Mouse (Mus musculus) regulatory T cell (primary cell): ENCODE data around the gene Rsph6a.

Experiments used
- in situ Hi-C: fragments of 300-600 bp; cut with MboI, MseI; formaldehyde crosslinking; loops from one replicate; pipeline ENCODE4 v1.15.1; 2025; ENCODE audit warnings: high pct_unique_total_duplicates

Rsph6a gene

GRCm38 (mm10) chr7:19097863-19098262 lies 43.4 kb downstream of the Rsph6a start:
- in situ Hi-C loops, result no loop called here

GRCm38 (mm10) chr7:19098811-19099210 lies 44.3 kb downstream of the Rsph6a start:
- in situ Hi-C loops, result no loop called here

GRCm38 (mm10) chr7:19100290-19100689 lies 45.8 kb downstream of the Rsph6a start:
- in situ Hi-C loops, result no loop called here

GRCm38 (mm10) chr7:19103741-19104140 lies 49.3 kb downstream of the Rsph6a start:
- in situ Hi-C loops, result no loop called here

- in situ Hi-C loops, result no loop called here
These were observed 50.0 kb downstream of the Rsph6a start for GRCm38 (mm10) chr7:19104486-19104885.

GRCm38 (mm10) chr7:19107436-19107835 lies 52.9 kb downstream of the Rsph6a start:
- in situ Hi-C loops, result no loop called here

- in situ Hi-C loops, result no loop called here
These were observed 55.1 kb downstream of the Rsph6a start for GRCm38 (mm10) chr7:19109565-19109964.

- in situ Hi-C loops, result no loop called here
These were observed 63.7 kb downstream of the Rsph6a start, which contains the start of gene Gm4969 for GRCm38 (mm10) chr7:19118028-19118771. Gene Gm4969, minus strand, starts transcription at chr7:19118368.

- in situ Hi-C loops, result no loop called here
These were observed 64.6 kb downstream of the Rsph6a start for GRCm38 (mm10) chr7:19119083-19119482.

- in situ Hi-C loops, result no loop called here
These were observed 65.3 kb downstream of the Rsph6a start, which contains the start of gene Fbxo46 for GRCm38 (mm10) chr7:19119631-19120429. Gene Fbxo46, plus strand, starts transcription at chr7:19119859.

- in situ Hi-C loops, result no loop called here
These were observed 67.2 kb downstream of the Rsph6a start for GRCm38 (mm10) chr7:19121686-19122085.
